7 mouse cellular contexts compared by ENCODE assay signal in the genomic region with DNA sequence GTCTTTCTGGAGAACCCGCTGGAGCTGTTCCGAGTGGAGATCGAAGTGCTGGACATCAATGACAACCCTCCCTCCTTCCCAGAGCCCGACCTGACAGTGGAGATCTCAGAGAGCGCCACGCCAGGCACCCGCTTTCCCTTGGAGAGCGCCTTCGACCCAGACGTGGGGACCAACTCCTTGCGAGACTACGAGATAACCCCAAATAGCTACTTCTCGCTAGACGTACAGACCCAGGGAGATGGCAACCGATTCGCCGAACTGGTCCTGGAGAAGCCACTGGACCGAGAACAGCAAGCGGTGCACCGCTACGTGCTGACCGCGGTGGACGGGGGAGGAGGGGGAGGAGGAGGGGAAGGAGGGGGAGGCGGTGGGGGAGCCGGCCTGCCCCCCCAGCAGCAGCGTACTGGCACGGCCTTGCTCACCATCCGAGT. TPM values are rescaled to one million over a fixed set of nuclear protein-coding genes. Genes with fewer than 3 reads are reported as not detected.
DNase-seq lines count a peak whose midpoint lies in the region; ATAC-seq lines count a peak whose summit lies in the region.

No protein-coding gene starts in this region.

- peak overlapping the region; percentile 63 for H3K4me3 ChIP-seq in embryonic facial prominence, embryonic 15.5 days (replicated peaks)

- peaks cover 27% of the 10 kb centered on the region for H3K27me3 ChIP-seq in embryonic facial prominence, embryonic 15.5 days

- under 1% methylated on average over 27 of the region's 29 CpGs for WGBS in embryonic facial prominence, embryonic 15.5 days

- H3K27ac ChIP-seq in embryonic facial prominence, embryonic 15.5 days (replicated peaks), result no peak overlapping the region

- intact Hi-C loops in left cerebral cortex, postnatal 36 days (cut with DNase I), result no loop called here

- no peaks in the 10 kb centered on the region for H3K9me3 ChIP-seq in embryonic facial prominence, embryonic 15.5 days (replicated peaks)

- peak; percentile 23 for DNase-seq in layer of hippocampus, adult 9-11 months
- DNase-seq in layer of hippocampus, adult 9-10 months (ENCODE audit: low spot score), result no peak
- DNase-seq in cerebellum, postnatal 14 days, result peak; percentile 26 to 33
- peak; percentile 42 to 49 for DNase-seq in left cerebral cortex, postnatal 36 days (ENCODE audit: low spot score in 2 of 2)
- DNase-seq in right cerebral cortex, postnatal 14 days, result peak; percentile 28

- peak overlapping the region; percentile 28 for H3K9ac ChIP-seq in embryonic facial prominence, embryonic 15.5 days

- ATAC-seq in embryonic facial prominence, embryonic 15.5 days (ENCODE audit: insufficient number of reproducible peaks, low FRiP score, low TSS enrichment, low read depth), result no peak
- no peak for ATAC-seq in activated CD4-positive, CD25-positive, alpha-beta regulatory T cell, adult 4 months

- H3K4me1 ChIP-seq in embryonic facial prominence, embryonic 15.5 days, result peaks cover 35% of the 10 kb centered on the region

- no peaks in the 10 kb centered on the region for H3K36me3 ChIP-seq in embryonic facial prominence, embryonic 15.5 days

- H3K4me2 ChIP-seq in embryonic facial prominence, embryonic 15.5 days (replicated peaks), result peak overlapping the region; percentile 97

RNA-seq across cellular contexts. Expression of gene Pcdh10, which starts 1.4 kb away (rescaled TPM):
- 4.4 and 4.5 TPM in 2 replicates for polyA plus RNA-seq in embryonic facial prominence, embryonic 15.5 days (2015; fragmentation: Nextera tagmentation; extraction: Ambion mirVana)
- total RNA-seq in left cerebral cortex, postnatal 36 days (2021), result 100 to 1,000 TPM; 208 to 222 TPM
- under 1 TPM in 1 of 2 experiments, not detected in 1; 0.09 TPM for polyA plus RNA-seq in activated CD4-positive, CD25-positive, alpha-beta regulatory T cell, adult 4 months (2017; shearing (Covaris generic))
